35 mouse cellular contexts compared by ENCODE assay signal in genomic region chr12:41401923-41402322, GRCm38 (mm10).
"Had no signal": no experiment of that assay in that cellular context is flagged by ENCODE, and none has a peak within 500 bp of the region (broad histone marks: within the 10 kb centered on the region; RNA-seq: fewer than 3 reads in every experiment).

No protein-coding gene starts in this region.

- H3K4me3 ChIP-seq: heart, embryonic 10.5 days; heart, embryonic 12.5 days; heart, embryonic 13.5 days; heart, embryonic 15.5 days; hindbrain, embryonic 10.5 days; hindbrain, embryonic 12.5 days; hindbrain, embryonic 13.5 days; hindbrain, embryonic 15.5 days; intestine, embryonic 15.5 days; kidney, embryonic 15.5 days; layer of hippocampus, adult 2 months had no signal

- H3K36me3 ChIP-seq: heart, embryonic 10.5 days; heart, embryonic 12.5 days; heart, embryonic 13.5 days; heart, embryonic 15.5 days; hindbrain, embryonic 10.5 days; hindbrain, embryonic 12.5 days; hindbrain, embryonic 13.5 days; hindbrain, embryonic 15.5 days; intestine, embryonic 15.5 days; kidney, embryonic 15.5 days had no signal

- H3K4me2 ChIP-seq: heart, embryonic 11.5 days; heart, embryonic 12.5 days; heart, embryonic 13.5 days; heart, embryonic 15.5 days; hindbrain, embryonic 12.5 days; hindbrain, embryonic 13.5 days; hindbrain, embryonic 14.5 days; hindbrain, embryonic 15.5 days; intestine, embryonic 15.5 days; kidney, embryonic 15.5 days had no signal

- ATAC-seq: hindbrain, embryonic 16.5 days; hindbrain, postnatal 0 days; inflammation-experienced regulatory T-cells, adult 6 months; intestine, embryonic 15.5 days; intestine, embryonic 16.5 days; intestine, postnatal 0 days had no signal

- DNase-seq: heart, postnatal 10 days; heart, postnatal 14 days; heart, postnatal 36 days; heart, postnatal 4 days; kidney, adult 11 months; kidney, adult 18-20 months; kidney, adult 2 months; kidney, adult 8-10 months; kidney, adult 9 months; kidney, postnatal 10 days; kidney, postnatal 14 days; kidney, postnatal 25 days; kidney, postnatal 36 days; kidney, postnatal 4 days; layer of hippocampus, adult 9-11 months; layer of hippocampus, postnatal 36 days had no signal

- H3K27ac ChIP-seq: heart, embryonic 10.5 days; heart, embryonic 13.5 days; heart, embryonic 15.5 days; hindbrain, embryonic 10.5 days; hindbrain, embryonic 12.5 days; hindbrain, embryonic 13.5 days; hindbrain, embryonic 14.5 days; hindbrain, embryonic 15.5 days; hindbrain, postnatal 0 days; intestine, embryonic 15.5 days; kidney, embryonic 15.5 days; kidney, postnatal 0 days; layer of hippocampus, adult 2 months had no signal

- H3K9me3 ChIP-seq: heart, embryonic 10.5 days; heart, embryonic 12.5 days; heart, embryonic 13.5 days; heart, embryonic 15.5 days; hindbrain, embryonic 10.5 days; hindbrain, embryonic 12.5 days; hindbrain, embryonic 13.5 days; hindbrain, embryonic 15.5 days; intestine, embryonic 15.5 days; kidney, embryonic 15.5 days had no signal

- H3K27me3 ChIP-seq: heart, embryonic 12.5 days; heart, embryonic 13.5 days; heart, embryonic 15.5 days; hindbrain, embryonic 12.5 days; hindbrain, embryonic 13.5 days; hindbrain, embryonic 15.5 days; intestine, embryonic 15.5 days; kidney, embryonic 15.5 days had no signal

- H3K4me1 ChIP-seq: heart, embryonic 10.5 days; heart, embryonic 13.5 days; heart, embryonic 15.5 days; hindbrain, embryonic 10.5 days; hindbrain, embryonic 12.5 days; hindbrain, embryonic 13.5 days; hindbrain, embryonic 15.5 days; intestine, embryonic 15.5 days; kidney, embryonic 15.5 days had no signal

- H3K9ac ChIP-seq: heart, embryonic 12.5 days; heart, embryonic 13.5 days; heart, embryonic 15.5 days; hindbrain, embryonic 12.5 days; hindbrain, embryonic 13.5 days; hindbrain, embryonic 14.5 days; hindbrain, embryonic 15.5 days; intestine, embryonic 15.5 days; kidney, embryonic 15.5 days had no signal
